In genomic region chr14:46692067-46692466, GRCm38 (mm10) we compare ENCODE assay signal across 19 mouse cellular contexts.
"Had no signal": no experiment of that assay in that cellular context is flagged by ENCODE, and none has a peak within 500 bp of the region (broad histone marks: within the 10 kb centered on the region; RNA-seq: fewer than 3 reads in every experiment).

No protein-coding gene starts in this region.

- H3K9me3 ChIP-seq: heart, embryonic 13.5 days; heart, embryonic 15.5 days; hindbrain, embryonic 13.5 days; limb, embryonic 13.5 days; limb, embryonic 15.5 days; liver, embryonic 12.5 days had no signal

- H3K9ac ChIP-seq: heart, embryonic 13.5 days; heart, embryonic 15.5 days; hindbrain, embryonic 13.5 days; limb, embryonic 13.5 days; limb, embryonic 15.5 days; liver, embryonic 12.5 days; liver, embryonic 14.5 days had no signal

- H3K4me2 ChIP-seq: heart, embryonic 11.5 days; heart, embryonic 13.5 days; heart, embryonic 15.5 days; hindbrain, embryonic 13.5 days; limb, embryonic 13.5 days; limb, embryonic 15.5 days; liver, embryonic 12.5 days had no signal

- H3K36me3 ChIP-seq: heart, embryonic 13.5 days; heart, embryonic 15.5 days; hindbrain, embryonic 13.5 days; limb, embryonic 13.5 days; limb, embryonic 15.5 days; liver, embryonic 12.5 days had no signal

- H3K27me3 ChIP-seq: heart, embryonic 13.5 days; heart, embryonic 15.5 days; hindbrain, embryonic 13.5 days; limb, embryonic 13.5 days; limb, embryonic 15.5 days; liver, embryonic 12.5 days had no signal

- DNase-seq: gastrocnemius, adult 2 months; gastrocnemius, postnatal 10 days; gastrocnemius, postnatal 25 days; heart, postnatal 14 days; kidney, postnatal 10 days; kidney, postnatal 4 days; left cerebral cortex, postnatal 4 days had no signal

- H3K4me3 ChIP-seq: gastrocnemius, adult 2 months; heart, embryonic 13.5 days; heart, embryonic 15.5 days; hindbrain, embryonic 13.5 days; layer of hippocampus, adult 2 months; left cerebral cortex, adult 2 months; limb, embryonic 13.5 days; limb, embryonic 15.5 days; liver, embryonic 12.5 days had no signal

- H3K4me1 ChIP-seq: heart, embryonic 13.5 days; heart, embryonic 15.5 days; limb, embryonic 15.5 days had no signal

- H3K27ac ChIP-seq: gastrocnemius, adult 2 months; heart, embryonic 13.5 days; heart, embryonic 15.5 days; hindbrain, embryonic 13.5 days; layer of hippocampus, adult 2 months; left cerebral cortex, adult 2 months; limb, embryonic 13.5 days; limb, embryonic 15.5 days; liver, embryonic 12.5 days; liver, embryonic 14.5 days had no signal

- ATAC-seq: hindbrain, embryonic 16.5 days; inflammation-experienced regulatory T-cells, adult 6 months; liver, embryonic 12.5 days had no signal
